Mouse (Mus musculus) midbrain, embryonic 11.5 days (tissue): ENCODE measurements at regions not wholly inside any gene's neighbourhood (a gene's known extent, or its start where the extent isn't known, plus 50 kb on each side); places are given as distances from the start of the nearest gene placed in this dataset.
A peak's percentile ranks its signal among the peaks of the same experiment; 100 is the strongest.
"Not testable (repeated sequence)": the region's sequence is repeated elsewhere in the genome, so short reads cannot be mapped to it uniquely, and the experiment has no call there.

Experiments
- ATAC-seq: fragments of 200-750 bp; cut with Nextera tagmentation; 2 replicates; pipeline ENCODE4 v1.8.0; 2017; ENCODE audit warnings: moderate TSS enrichment, moderate library complexity; ENCODE audit not compliant: low FRiP score
- DNase-seq: peaks from one replicate; pipeline ENCODE4 v3.0.0; 2015; ENCODE audit warnings: low spot score; ENCODE audit errors: missing footprints
- H3K27ac ChIP-seq: fragments of 300-500 bp; sonication (generic); 2 replicates; pipeline ENCODE4 v1.5.1; 2014; ENCODE audit warnings: low read depth, low read length
- H3K27me3 ChIP-seq: fragments of 300-500 bp; sonication (generic); 2 replicates; pipeline ENCODE4 v1.6.1; 2014; ENCODE audit warnings: mild to moderate bottlenecking, low read length, moderate library complexity, mixed read lengths; ENCODE audit not compliant: control insufficient read depth, insufficient read depth
- H3K36me3 ChIP-seq: fragments of 300-500 bp; sonication (generic); 2 replicates; pipeline ENCODE4 v1.6.1; 2014; ENCODE audit warnings: mild to moderate bottlenecking, low read length, moderate library complexity, mixed read lengths; ENCODE audit not compliant: control insufficient read depth, insufficient read depth
- H3K4me1 ChIP-seq: fragments of 300-500 bp; sonication (generic); 2 replicates; pipeline ENCODE4 v1.6.1; 2014; ENCODE audit warnings: low read length; ENCODE audit not compliant: control insufficient read depth, insufficient read depth
- H3K4me2 ChIP-seq: fragments of 300-500 bp; sonication (generic); 2 replicates; pipeline ENCODE4 v1.6.1; 2014; ENCODE audit warnings: mild to moderate bottlenecking, moderate library complexity
- H3K4me3 ChIP-seq: fragments of 300-500 bp; sonication (generic); 2 replicates; pipeline ENCODE4 v1.5.1; 2014; ENCODE audit warnings: low read depth, low read length
- H3K9ac ChIP-seq: fragments of 300-500 bp; sonication (generic); 2 replicates; pipeline ENCODE4 v1.6.1; 2014; ENCODE audit warnings: low read length
- H3K9me3 ChIP-seq: fragments of 300-500 bp; sonication (generic); 2 replicates; pipeline ENCODE4 v1.6.1; 2016; ENCODE audit warnings: low read length; ENCODE audit not compliant: control insufficient read depth
- WGBS: fragments of 180-500 bp; shearing (Covaris S2); extraction: QIAGEN DNeasy Blood & Tissue Kit; methylation state at CpG from one replicate; pipeline ENCODE4 v1.1.7; 2014; 5-methylcytosine and 5-hydroxymethylcytosine counted together

DNA sequence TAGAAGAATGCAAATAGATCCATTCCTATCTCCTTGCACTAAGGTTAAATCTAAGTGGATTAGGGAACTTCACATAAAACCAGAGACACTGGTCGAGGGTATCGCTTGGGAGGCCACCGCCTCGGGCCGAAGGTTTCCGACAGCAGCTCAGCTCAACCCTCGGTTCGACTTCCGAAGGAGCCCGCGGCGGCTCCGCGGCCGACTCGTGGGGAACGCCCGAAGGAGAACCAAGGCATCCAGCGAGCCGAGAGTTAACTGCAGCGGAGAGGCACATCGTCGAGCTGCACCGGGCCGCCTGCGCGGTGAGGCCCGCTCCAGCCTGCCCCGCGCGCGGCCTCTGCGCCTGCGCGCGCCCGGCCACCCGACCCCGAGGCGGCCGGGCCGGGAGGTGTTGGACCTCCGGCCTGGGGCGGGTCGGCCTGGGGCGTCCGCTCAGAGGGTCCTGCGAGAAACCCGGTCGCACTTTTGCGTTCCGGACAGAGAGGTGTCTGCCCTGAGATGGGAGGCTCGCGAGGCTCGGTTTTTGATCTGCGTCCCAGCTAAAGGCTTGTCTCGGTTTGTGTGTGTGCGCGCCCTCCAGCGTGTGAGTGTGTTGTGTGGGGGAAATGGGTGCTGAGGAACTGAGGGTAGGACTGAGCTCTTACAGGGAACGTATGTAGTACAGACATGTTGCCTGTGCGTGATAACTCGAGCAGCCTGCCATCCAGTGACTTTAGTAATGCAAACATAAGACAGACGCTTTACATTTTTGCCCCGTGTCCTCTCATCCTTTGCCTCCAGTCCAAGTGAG is 50.9 kb upstream of the Vmn2r9 start:
- H3K4me3 ChIP-seq = not testable (repeated sequence)
- WGBS = 4% methylated on average over 23 of the region's 65 CpGs

More for the DNA sequence above, 50.9 kb upstream of the Vmn2r9 start:
- ATAC-seq (peak; percentile 100), DNase-seq (peak; percentile 82)
- H3K27me3 ChIP-seq, H3K27ac ChIP-seq, H3K36me3 ChIP-seq, H3K9me3 ChIP-seq, H3K4me1 ChIP-seq, H3K9ac ChIP-seq: not testable (repeated sequence)
- H3K4me2 ChIP-seq = peak overlapping the region; percentile 29; the same call in 1 of the 2 replicates
